Mouse (Mus musculus) embryo, embryonic 10.5 days (tissue): ENCODE measurements around the gene Rabep2.

Experiments used
- DNase-seq: peaks from one replicate; pipeline ENCODE4 v3.0.0-alpha.2; 2015; ENCODE audit warnings: low spot score

Rabep2 gene

DNA sequence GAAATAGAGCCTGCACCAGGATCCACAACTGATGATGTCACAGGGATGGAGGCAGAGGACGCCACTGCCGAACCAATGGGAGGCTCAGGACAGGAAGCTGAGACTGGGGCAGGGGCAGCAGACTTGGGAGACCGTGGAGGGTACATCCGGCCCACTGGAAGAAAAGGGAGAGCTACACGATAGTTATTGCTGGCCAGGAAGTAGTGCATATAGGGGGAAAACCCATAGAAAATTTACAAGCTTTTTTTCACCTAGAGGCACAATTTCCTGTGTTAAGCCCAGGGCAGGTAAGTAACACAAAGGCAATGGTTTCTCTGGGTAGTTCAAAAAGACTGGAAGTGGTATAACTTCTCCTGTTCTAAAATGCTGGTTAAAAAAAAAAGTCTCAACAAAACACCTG lies 67.9 kb downstream of the Rabep2 start:
- DNase-seq, result no peak

GRCm38 (mm10) chr7:126497966-126498365 lies 69.4 kb downstream of the Rabep2 start:
- no peak for DNase-seq
